Mouse (Mus musculus) ES-E14 (cell line): ENCODE results near the gene Slc25a41.

Experiments
- HCFC1 ChIP-seq: IDR thresholded peaks from 2 replicates; pipeline ENCODE4 v1.6.1; 2012; ENCODE audit warnings: low read length, inconsistent platforms, borderline replicate concordance; ENCODE audit not compliant: insufficient read depth
- MAFK ChIP-seq: IDR thresholded peaks from 2 replicates; pipeline ENCODE4 v1.6.1; 2014; ENCODE audit warnings: mild to moderate bottlenecking, low read depth, low read length, inconsistent platforms; ENCODE audit not compliant: insufficient read depth
- ZC3H11A ChIP-seq: IDR thresholded peaks from 2 replicates; pipeline ENCODE4 v1.6.1; 2012; ENCODE audit warnings: low read depth, mild to moderate bottlenecking, inconsistent platforms, low read length, borderline replicate concordance
- ZNF384 ChIP-seq: IDR thresholded peaks from 2 replicates; pipeline ENCODE4 v1.6.1; 2012; ENCODE audit warnings: low read depth, low read length, inconsistent platforms

GRCm38 (mm10) chr17:56989467-56990114, 51.9 kb downstream of the Slc25a41 start:
- TF ChIP-seq HCFC1 (peak; percentile 89; the same call in 1 of the 2 replicates), ZC3H11A (no peak), ZNF384 (no peak), MAFK (no peak)
